Mouse (Mus musculus) gastrocnemius, postnatal 36 days (tissue): ENCODE results near the gene Mex3a. TPM values are rescaled to one million over a fixed set of nuclear protein-coding genes. Genes with fewer than 3 reads are reported as not detected.
A peak's percentile ranks its signal among the peaks of the same experiment; 100 is the strongest.
"Not testable (repeated sequence)": the region's sequence is repeated elsewhere in the genome, so short reads cannot be mapped to it uniquely, and the experiment has no call there.

Source experiments
- DNase-seq, 2 experiments: peaks; one replicate each; pipeline ENCODE4 v3.0.0; 2022
- intact Hi-C: fragments of 180-260 bp; cut with DNase I; formaldehyde crosslinking; loops from one replicate; pipeline ENCODE4 v1.15.1; 2025
- total RNA-seq, 2 experiments: library from RNA; stranded (reverse); gene quantifications; 2 replicates each; pipeline ENCODE4 v1.2.3; 2021

The Mex3a gene
- total RNA-seq, 2 experiments from 2014 or later = 0.17 to 0.33 TPM

DNA sequence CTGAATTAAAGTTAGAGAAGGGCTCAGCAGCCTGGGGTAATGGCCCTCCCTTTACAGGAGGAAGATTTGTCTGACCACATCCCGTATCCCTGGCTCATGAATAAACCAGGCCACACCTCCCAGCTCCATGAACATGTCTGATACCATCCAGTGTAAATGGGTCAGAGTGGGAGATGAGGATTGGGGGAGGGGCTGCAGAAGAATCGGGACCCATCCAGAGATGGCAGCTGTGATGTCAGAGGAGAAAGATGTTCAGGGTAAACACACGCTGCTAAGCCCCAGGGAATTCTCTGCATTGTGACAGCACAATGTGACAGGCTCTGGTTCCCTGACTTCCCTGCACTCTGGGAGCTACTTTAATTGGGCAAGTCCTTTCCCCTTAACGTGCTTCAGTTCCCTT, 31.2 kb downstream of the Mex3a start:
- DNase-seq = no peak
- intact Hi-C loops = no loop called here

DNA sequence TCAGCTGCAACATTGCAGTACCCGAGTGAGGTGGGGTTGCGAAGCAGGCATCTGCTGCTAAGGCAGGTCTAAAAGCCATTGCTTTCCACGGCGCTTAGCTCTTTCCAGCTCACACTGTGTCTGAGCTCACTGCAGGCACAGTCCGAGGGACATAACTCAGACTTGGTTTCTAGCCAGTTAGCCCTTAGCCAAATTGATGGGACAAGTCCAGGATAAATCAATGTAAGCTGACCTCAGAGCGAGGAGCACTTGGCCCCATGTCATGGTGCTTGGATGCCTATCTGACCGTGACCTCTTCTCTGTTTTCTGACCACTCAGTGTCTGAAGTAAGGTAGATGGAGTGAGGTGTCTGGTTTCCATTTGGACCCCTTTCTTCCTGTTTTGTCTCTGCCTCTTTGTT, 31.8 kb downstream of the Mex3a start:
- DNase-seq = no peak
- intact Hi-C loops = no loop called here

DNA sequence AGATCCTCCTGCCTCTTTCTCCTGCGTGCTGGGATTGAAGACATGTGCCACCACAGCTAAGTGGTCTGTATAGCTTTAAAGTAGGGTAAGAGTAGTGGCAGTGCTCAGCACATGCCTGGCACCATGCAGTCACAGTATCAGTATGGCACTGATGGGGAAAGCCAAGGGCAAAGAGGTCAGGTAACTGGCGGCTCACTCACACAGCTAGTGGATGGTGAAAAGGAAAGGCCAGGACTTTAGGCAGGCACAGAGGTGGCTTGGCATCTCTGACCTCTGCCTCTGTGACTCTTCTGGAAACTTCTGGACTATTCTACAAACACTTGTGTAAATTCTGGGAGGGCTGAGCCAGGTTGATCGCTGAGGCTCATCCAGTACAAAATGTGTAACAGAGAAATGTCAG, 33.9 kb downstream of the Mex3a start:
- intact Hi-C loops = no loop called here
- DNase-seq = no peak

DNA sequence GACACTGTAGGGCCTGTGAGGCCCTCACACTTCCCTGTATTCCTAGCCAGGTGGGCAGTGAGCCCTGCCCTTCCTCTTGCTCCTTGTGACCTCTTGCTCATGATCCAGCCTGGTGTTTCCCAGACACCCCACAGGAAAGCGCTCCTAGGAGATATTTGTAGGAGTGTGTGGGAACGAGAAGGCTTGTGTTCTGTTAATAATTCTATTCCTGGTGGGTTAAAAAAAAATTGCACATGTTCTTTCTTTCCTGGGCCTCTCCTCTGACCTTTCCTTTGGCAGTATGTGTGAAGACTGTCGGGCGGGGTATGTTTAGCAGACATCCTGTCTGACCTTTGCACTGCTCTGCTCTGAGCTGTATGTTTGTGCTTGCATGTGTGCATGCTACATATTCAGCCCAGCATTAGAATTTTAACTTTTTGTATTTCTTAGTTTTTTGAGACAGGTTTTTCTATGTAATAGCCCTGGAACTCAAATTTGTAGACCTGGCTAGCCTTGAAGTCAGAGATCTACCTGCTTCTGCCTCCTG, 34.4 kb downstream of the Mex3a start:
- DNase-seq = no peak
- intact Hi-C loops = no loop called here

DNA sequence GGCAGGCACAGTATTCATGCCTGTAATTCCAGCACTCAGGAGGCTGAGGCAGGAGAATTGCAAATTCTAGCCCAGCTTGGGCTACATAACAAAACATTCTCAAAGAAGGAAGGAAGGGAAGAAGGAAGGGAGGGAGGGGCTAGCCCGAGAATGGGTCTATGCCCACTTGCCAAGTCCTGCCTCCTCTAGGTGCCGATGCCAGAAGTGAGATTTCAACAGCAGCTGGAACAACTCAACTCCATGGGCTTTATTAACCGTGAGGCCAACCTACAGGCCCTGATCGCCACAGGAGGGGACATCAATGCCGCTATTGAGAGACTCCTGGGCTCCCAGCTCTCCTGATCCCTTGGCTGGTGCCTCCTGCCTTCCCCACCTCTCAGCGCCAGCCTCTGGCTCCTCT, 35.7 kb downstream of the Mex3a start:
- no peak for DNase-seq
- intact Hi-C loops = no loop called here

DNA sequence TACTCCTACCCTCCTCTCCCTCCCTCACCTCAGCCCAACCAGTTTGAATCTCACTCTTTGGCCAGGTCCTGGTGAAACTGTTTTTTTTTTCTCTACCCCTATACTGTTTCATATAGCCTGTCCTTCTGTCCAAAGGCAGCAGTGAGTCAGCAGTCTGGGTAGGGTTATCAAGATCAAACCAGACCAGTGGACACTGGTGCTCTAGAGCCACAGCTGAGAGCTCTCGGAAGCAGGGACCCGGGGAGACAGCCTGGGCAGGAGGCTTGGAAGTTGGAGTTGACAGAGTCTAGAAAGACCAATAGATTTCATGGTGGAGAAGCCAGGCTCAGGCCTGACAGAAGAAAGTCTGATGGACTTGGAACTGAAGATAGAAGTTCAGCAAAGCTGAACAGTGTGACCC, 36.4 kb downstream of the Mex3a start:
- DNase-seq = no peak
- intact Hi-C loops = no loop called here

DNA sequence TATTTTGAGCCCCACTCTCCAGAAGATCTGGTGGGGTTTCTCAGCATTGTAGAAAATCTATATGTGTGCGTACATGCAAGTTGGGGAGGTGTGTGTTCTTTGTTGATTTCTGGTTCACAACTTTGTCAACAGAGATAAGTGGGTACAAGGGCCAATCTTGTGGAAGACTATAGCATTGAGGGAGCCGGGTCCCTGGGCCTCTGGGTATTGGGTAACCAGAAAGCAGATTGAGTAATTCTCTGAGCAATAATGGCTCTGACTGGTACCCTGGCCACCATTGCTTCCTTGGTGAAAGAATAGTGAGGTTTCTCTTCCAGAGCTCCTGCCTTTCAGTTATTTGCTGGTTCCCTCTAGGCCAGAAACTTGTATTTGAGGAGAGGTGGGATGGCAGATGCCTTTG, 36.9 kb downstream of the Mex3a start:
- intact Hi-C loops = no loop called here
- no peak for DNase-seq

DNA sequence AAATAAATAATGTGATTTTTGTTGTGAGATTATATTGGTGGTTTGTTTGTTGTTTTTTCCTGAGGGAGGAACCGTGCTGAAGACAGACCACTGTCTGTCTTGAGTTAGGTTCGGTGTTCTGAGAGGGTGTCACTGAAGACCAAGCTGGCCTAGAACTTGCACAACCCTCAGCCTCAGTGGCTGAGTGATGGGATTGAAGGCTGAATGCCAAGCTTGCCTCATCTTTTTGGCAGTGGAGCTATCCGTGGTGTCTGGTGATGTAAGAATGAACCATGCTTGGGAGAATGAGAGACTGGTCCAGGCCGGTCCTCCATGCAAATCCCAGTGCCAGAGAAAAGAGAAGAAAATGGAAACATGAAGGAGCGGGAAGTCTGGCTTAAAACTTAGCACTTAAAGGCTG, 37.5 kb downstream of the Mex3a start:
- peak in 1 of 2 experiments; percentile 12 for DNase-seq
- intact Hi-C loops = no loop called here

DNA sequence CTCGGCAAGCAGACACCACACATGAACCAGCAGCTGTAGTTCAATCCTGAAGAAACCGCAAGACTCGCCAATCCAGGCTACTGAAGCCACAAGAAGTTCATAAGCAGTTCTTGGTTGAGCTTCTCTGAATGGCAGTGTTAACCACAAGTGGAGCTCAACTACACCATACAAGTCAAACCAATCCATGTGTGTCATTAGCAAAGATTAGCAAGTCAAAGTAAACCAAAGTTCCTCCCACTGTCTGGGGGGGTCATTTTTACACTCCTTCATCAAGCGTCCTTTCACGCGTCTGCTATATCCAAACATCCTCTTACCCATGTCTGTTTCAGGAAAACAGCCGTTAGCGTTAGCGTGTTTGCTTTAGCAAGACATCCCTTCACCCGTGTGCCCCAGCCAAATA, 38.1 kb downstream of the Mex3a start:
- no peak for DNase-seq
- intact Hi-C loops = no loop called here

DNA sequence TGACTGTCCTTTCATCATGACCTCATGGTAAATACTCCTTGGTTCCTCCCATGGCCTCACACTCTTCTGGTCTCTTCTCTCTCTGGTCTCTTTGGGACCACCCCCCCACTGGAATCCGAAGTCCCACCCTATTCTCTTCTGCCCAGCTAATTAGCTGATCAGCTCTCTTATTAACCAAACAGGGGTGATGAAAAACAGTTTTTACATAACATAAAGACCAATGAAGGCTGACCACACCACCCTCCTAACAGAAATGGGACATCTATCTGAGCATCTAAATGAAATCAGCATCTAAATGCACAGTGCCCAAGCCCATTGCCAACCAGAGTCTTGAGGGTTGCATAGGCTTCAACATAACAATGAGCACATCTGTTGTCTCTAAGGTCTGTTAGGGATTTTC, 39.7 kb downstream of the Mex3a start:
- intact Hi-C loops = no loop called here

DNA sequence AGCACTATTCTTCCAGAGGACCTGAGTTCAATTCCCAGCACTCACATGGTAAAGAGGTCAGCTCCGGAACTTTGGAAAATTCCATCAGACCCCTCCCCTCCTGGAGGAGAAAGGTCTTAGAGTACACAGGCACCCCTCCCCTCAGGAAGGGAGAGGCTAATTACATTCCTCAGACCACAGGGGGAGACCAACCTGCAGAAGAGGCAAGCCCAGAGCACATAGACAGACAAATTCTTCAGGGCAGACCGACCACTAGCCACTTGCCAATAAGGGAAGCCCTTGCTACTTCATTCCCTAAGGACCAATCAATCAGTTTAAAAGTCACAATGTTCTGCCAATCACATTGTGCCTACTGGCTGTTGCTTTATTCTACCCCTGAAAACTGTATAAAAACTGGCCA, 40.6 kb downstream of the Mex3a start:
- intact Hi-C loops = no loop called here
- no peak for DNase-seq

More for the DNA sequence above, 39.7 kb downstream of the Mex3a start:
- no peak for DNase-seq

DNA sequence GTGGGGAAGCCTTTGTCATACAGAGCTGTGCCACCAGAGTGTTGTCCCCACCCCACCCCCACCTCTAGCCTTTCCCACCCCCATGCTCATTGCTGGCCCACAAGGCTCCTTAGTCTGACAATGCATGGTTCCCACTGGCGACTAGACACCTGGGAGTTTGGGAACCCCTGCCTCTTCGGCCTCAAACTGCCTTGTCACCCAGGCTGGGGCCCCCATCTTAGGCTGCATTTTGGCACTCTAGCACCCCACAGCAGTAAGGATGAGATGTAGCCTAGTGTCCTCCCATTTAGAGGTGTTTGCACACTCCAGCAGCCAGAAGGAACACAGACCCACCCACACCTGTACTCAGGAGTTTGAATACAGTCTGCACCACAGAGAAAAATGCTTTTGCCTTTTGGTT, 41.6 kb downstream of the Mex3a start:
- intact Hi-C loops = no loop called here
- DNase-seq = no peak

DNA sequence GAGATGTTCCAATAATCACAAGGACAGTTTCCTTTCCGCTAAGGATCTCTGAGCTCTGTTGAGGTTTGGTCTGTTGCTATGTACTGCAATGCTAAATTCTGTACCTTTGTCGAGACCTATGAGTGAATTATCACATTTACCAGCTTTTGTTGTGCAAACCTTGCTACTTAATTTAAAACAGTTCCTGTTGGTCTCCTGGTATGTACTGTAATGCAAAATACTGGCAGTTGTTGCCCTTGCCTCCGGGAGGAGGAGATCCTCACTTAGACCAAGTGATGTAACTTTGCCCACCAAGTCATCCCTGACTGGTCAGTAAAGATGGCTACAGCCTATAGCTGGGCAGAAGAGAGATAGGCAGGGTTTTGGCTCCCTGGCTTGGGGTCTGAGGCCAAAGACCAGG, 43.3 kb downstream of the Mex3a start, which contains the start of gene Ssr2:
TSS of gene Ssr2 (plus strand) at position 337 of the 400 bp plus-strand sequence.
- intact Hi-C loops = no loop called here
- DNase-seq = no peak

DNA sequence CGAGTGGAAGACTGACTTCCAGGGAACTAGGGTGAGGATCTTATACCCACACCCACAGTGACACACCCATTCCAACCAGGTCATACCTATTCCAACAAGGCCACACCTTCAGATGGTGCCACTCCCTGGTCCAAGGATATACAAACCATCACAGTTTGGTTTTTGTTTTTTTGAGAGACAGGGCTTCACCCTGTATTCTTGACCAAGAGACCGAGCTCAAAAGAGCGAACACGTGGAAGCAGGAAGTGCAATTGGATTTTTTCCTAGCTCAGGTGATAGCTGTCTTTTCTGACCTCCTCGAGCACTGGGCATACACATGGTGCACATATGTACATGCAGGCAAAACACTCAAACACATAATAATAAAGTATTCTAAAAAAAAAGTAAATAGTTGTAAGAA, 45.7 kb downstream of the Mex3a start:
- DNase-seq, intact Hi-C loops: not testable (repeated sequence)

DNA sequence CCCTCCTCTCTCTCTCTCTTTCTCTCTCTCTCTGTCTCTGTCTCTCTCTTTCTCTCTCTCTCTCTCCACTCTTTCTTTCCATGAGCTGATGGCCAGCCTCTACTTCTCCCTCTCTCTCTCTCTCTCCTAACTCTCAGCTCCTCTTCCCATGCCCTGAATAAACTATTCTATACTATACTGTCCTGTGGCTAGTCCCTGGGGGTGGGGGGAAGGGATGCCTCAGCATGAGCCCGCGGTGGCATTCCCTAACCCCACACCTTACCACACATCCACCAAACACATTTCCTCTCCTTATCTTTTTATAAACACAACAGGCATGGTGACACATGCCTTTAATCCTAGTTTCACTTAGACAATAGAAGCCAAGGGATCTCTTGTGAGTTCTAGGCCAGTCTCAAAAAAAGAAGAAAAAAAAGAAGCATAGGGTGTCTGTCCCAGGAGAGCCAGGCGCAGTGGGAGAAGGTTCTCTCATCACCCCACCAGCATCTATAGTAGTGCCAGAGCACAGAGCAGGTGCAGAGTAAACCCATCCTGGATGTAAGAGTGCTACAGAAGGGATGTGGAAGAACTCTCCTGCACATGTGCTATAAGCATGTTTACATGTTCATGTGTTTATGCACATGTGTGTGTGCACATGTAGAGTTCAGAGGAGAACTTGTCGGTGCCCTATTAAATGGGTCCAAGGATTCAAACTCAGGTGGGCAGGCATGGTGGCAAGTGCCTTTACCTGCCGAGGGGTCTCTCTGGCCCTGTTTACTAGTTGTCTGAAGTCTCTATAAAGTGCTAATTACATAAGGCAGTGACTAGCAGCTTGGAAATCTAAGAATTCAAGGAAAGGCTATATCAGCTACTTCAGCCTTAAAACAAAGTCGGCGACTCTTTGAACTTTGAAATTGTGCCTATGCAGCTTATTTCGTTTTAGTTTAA, 46.6 kb downstream of the Mex3a start:
- no peak for DNase-seq
- intact Hi-C loops = no loop called here

DNA sequence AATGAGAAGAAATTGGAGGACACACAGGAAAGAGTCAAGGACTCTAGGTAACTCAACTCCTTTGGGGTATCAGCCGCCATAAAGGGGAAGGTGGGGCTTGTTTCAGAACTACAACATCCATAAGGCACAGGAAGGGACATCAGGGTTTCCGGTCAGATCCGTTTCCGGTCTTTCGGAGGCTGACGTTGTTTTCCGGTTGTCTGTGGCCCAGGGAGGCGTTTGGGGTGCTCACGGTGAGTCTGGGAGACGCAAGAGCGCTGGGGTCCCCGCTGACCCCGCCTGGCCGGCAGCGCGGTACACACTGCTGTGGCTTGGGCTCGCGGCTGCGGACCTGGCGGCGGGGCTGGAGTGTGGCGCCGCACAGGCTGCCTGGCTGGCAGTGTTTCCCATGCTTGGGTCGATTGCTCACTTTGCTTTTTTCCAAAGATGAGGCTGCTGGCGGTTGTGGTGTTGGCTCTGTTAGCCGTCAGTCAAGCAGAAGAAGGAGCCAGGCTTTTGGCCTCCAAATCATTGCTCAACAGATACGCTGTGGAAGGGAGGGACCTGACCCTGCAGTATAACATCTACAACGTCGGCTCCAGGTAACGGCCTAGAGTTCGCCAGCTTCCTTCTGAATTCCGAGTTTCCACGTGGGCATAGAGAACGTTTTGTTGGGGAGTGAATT, 47.4 kb downstream of the Mex3a start:
- peak; percentile 61 to 70 for DNase-seq
- intact Hi-C loops = no loop called here

DNA sequence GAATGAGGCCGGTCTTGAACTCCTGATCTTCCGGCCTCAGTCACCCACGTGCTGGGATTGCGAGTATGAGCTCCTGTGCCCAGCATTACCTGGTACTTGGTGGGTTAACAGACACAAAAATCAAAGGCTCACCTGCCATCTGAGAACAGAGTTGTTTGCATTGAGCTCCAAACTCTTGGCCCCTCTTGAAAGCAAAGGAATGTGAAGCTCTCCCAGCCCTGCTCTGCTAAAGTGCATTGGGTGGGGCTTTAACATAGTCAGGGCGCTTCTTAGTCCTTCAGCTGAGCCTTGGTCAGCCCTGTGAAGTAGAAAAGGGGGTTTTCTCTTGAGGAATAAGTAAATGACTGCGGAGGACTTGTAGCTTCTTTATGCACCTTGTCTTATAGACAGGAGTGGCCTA, 53.6 kb downstream of the Mex3a start:
- intact Hi-C loops = no loop called here
- DNase-seq = no peak

DNA sequence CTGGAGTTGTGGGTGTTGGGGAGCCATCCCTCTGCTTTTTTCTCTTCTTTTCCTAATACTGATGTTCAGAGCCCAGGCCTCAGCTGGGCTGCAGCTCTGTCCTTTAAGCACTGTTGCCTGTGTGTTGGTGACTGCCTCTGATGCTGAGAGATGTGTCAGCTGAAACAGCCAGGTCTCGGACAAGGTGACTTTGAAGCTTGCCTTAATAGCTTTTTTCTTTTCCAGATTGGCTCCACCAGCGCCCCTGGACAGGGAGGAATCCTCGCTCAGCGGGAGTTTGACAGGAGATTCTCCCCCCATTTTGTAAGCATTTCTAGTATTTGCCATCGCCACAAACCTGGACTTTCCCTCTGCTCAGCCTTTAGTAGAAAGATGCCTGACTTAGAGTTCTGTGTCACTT, 54.4 kb downstream of the Mex3a start:
- intact Hi-C loops = no loop called here
- no peak for DNase-seq

DNA sequence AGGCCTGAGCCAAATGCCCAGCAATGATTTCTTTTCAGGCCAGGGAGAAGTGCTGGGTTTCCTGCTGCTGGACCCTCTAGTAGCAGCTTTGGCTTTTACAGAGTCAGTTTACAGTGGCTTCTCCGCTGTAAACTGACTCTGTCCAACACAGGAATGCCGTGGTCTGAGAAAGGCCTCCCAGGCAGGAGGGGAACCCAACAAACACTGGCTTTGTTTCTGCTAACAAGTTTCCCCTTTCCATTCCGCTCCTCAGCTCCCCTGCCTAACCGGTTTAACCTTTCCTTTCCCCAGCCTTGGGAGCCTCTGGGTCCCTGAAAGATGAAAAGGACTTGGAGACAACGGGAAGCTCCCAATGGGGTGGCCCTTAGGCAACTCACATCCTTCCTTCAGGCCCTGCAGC, 58.1 kb downstream of the Mex3a start:
- intact Hi-C loops = loop anchor here (5.0 kb wide), 1 partner anchor 47 kb away; no protein-coding TSS in a partner anchor
- DNase-seq = no peak
